ENCODE assay signal across 8 mouse cellular contexts in genomic region chr2:37786461-37786860, GRCm38 (mm10). TPM values are rescaled to one million over a fixed set of nuclear protein-coding genes. Genes with fewer than 3 reads are reported as not detected.
A peak's percentile ranks its signal among the peaks of the same experiment; 100 is the strongest.
DNase-seq lines count a peak whose midpoint lies in the region; ATAC-seq and TF ChIP-seq lines count a peak whose summit lies in the region.

No protein-coding gene starts in this region.

- 47% methylated on average over 52 of the region's 52 CpGs for WGBS in forebrain, postnatal 0 days
- 39% methylated on average over 49 of the region's 52 CpGs for WGBS in liver, embryonic 12.5 days (ENCODE audit: insufficient replicate concordance)

- H3K9me3 ChIP-seq in forebrain, postnatal 0 days (ENCODE audit: low read length) = no peaks in the 10 kb centered on the region
- H3K9me3 ChIP-seq in liver, embryonic 12.5 days (replicated peaks) = no peaks in the 10 kb centered on the region

- H3K9ac ChIP-seq in forebrain, postnatal 0 days = peak overlapping the region; percentile 28; the same call in 1 of the 2 replicates
- H3K9ac ChIP-seq in liver, embryonic 12.5 days = no peak overlapping the region

- H3K4me2 ChIP-seq in forebrain, postnatal 0 days (ENCODE audit: low read depth) = peak overlapping the region; percentile 36
- H3K4me2 ChIP-seq in liver, embryonic 12.5 days = peak overlapping the region; percentile 51

- no peaks in the 10 kb centered on the region for H3K27me3 ChIP-seq in forebrain, postnatal 0 days (ENCODE audit: insufficient read depth, low read length)
- H3K27me3 ChIP-seq in liver, embryonic 12.5 days (replicated peaks) = peaks cover 79% of the 10 kb centered on the region

- peak; percentile 40; the same call in 1 of the 2 replicates for ATAC-seq in forebrain, postnatal 0 days
- ATAC-seq in liver, embryonic 12.5 days = no peak
- no peak for ATAC-seq in CD4-positive, CD25-positive, alpha-beta regulatory T cell, adult 4 months

- no peak overlapping the region for H3K27ac ChIP-seq in forebrain, postnatal 0 days (ENCODE audit: low read depth, low read length)
- H3K27ac ChIP-seq in liver, embryonic 12.5 days = no peak overlapping the region

- H3K36me3 ChIP-seq in forebrain, postnatal 0 days (ENCODE audit: insufficient read depth) = no peaks in the 10 kb centered on the region
- H3K36me3 ChIP-seq in liver, embryonic 12.5 days = no peaks in the 10 kb centered on the region

- H3K4me3 ChIP-seq in forebrain, postnatal 0 days (ENCODE audit: low read depth, low read length) = peak overlapping the region; percentile 26
- peak overlapping the region; percentile 23; the same call in 1 of the 2 replicates for H3K4me3 ChIP-seq in liver, embryonic 12.5 days

- H3K4me1 ChIP-seq in forebrain, postnatal 0 days (ENCODE audit: insufficient read depth) = 0 out of 2 replicates have a peak, but pooled peaks cover 4% of the 10 kb centered on the region
- H3K4me1 ChIP-seq in liver, embryonic 12.5 days = peaks cover 8% of the 10 kb centered on the region; the same call in 1 of the 2 replicates

- DNase-seq in cerebellum, postnatal 25 days = peak; percentile 54 to 65
- no peak for DNase-seq in cerebellum, adult 11 months
- DNase-seq in A20 (ENCODE audit: low read depth, low spot score) = peak; percentile 15
- no peak for DNase-seq in forebrain, postnatal 0 days
- DNase-seq in thymus, postnatal 25 days = peak; percentile 29
- DNase-seq in spleen, postnatal 10 days (ENCODE audit: low spot score in 2 of 2) = no peak

- peak; percentile 3; the same call in 1 of the 2 replicates for TF ChIP-seq CTCF in forebrain, postnatal 0 days (IDR thresholded peaks at IDR 0.05; ENCODE audit: low read depth)

RNA-seq across cellular contexts. Expression of gene Crb2, which starts 10.4 kb away (rescaled TPM):
- 3.8 and 6.0 TPM in 2 replicates for total RNA-seq in forebrain, postnatal 0 days (2014; rRNA removed)
- 1.5 and 2.7 TPM in 2 replicates for polyA plus RNA-seq in forebrain, postnatal 0 days (2015; fragmentation: Nextera tagmentation; extraction: Ambion mirVana)
- polyA plus RNA-seq in liver, embryonic 12.5 days (2016; fragmentation: Nextera tagmentation; extraction: Ambion mirVana) = 1.5 and 1.6 TPM in 2 replicates
- polyA plus RNA-seq in CD4-positive, CD25-positive, alpha-beta regulatory T cell, adult 4 months (2017; shearing (Covaris generic)) = under 1 TPM in 1 of 2 experiments, not detected in 1; 0.28 TPM

Comparison
In these comparisons a context has a peak if more than half of its experiments do, and no peak if none do; other contexts are left out.
1. DNase-seq: peak in cerebellum, postnatal 25 days (2 of 2), A20 (single experiment) and thymus, postnatal 25 days (single experiment); none in cerebellum, adult 11 months (single experiment), forebrain, postnatal 0 days (single experiment) and spleen, postnatal 10 days (0 of 2).